In the genomic region with DNA sequence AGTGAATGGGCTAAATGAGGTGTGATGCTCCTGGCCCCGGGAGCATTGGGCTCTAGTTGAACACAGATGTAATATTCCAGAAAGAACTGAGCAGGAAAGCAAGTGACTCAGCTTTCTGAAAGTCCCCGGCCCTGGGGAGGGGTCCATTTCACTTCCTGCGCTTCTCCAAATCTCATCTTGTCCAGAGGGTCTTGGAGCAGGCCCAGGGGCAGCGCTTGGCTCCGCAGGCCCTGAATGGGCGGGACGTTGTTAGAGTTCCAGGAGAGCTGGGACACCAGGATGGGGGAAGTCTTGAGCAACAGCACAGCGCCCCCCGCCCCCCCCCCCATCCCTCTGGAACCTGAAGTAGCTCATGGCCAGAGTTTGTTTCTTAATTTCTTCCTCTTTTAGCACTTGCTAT, we compare ENCODE assay signal across 7 mouse cellular contexts. TPM values are rescaled to one million over a fixed set of nuclear protein-coding genes. Genes with fewer than 3 reads are reported as not detected.
"Had no signal": no experiment of that assay in that cellular context is flagged by ENCODE, and none has a peak within 500 bp of the region (broad histone marks: within the 10 kb centered on the region; RNA-seq: fewer than 3 reads in every experiment).

No protein-coding gene starts in this region.

RNA-seq across cellular contexts. Expression of gene Ccl27a, which starts 7.2 kb away (rescaled TPM):
- polyA plus RNA-seq: myocyte had no signal

RNA-seq across cellular contexts. Expression of gene Arid3c, which starts 50.3 kb away (rescaled TPM):
- total RNA-seq: megakaryocyte, adult 5-6 weeks; megakaryocyte-erythroid progenitor cell, adult 5-6 weeks had no signal
- polyA plus RNA-seq: lung, embryonic 14.5 days; lung, embryonic 16.5 days; myocyte; stomach, embryonic 14.5 days; stomach, embryonic 16.5 days had no signal
